Mouse (Mus musculus) liver, embryonic 16.5 days (tissue): ENCODE measurements around the gene Ptprh. TPM values are rescaled to one million over a fixed set of nuclear protein-coding genes. Genes with fewer than 3 reads are reported as not detected.
A peak's percentile ranks its signal among the peaks of the same experiment; 100 is the strongest.

ENCODE experiments used
- ATAC-seq: fragments of 200-750 bp; cut with Nextera tagmentation; 2 replicates; pipeline ENCODE4 v1.8.0; 2017; ENCODE audit warnings: low read depth, mild to moderate bottlenecking, moderate number of reproducible peaks, moderate library complexity
- H3K27ac ChIP-seq: fragments of 300-500 bp; sonication (generic); 2 replicates; pipeline ENCODE4 v1.5.1; 2014; ENCODE audit warnings: mild to moderate bottlenecking, low read length
- H3K27me3 ChIP-seq: fragments of 300-500 bp; sonication (generic); 2 replicates; pipeline ENCODE4 v1.6.1; 2014; ENCODE audit warnings: low read depth, low read length, mixed read lengths; ENCODE audit not compliant: control insufficient read depth, insufficient read depth
- H3K36me3 ChIP-seq: fragments of 300-500 bp; sonication (generic); 2 replicates; pipeline ENCODE4 v1.6.1; 2014; ENCODE audit warnings: mild to moderate bottlenecking; ENCODE audit not compliant: control insufficient read depth, insufficient read depth
- H3K4me1 ChIP-seq: fragments of 300-500 bp; sonication (generic); 2 replicates; pipeline ENCODE4 v1.6.1; 2014; ENCODE audit warnings: low read depth, low read length, mixed read lengths; ENCODE audit not compliant: control insufficient read depth
- H3K4me2 ChIP-seq: fragments of 300-500 bp; sonication (generic); 2 replicates; pipeline ENCODE4 v1.6.1; 2014; ENCODE audit warnings: low read depth, low read length, mixed read lengths
- H3K4me3 ChIP-seq: fragments of 300-500 bp; sonication (generic); 2 replicates; pipeline ENCODE4 v1.5.1; 2014; ENCODE audit warnings: low read depth, mild to moderate bottlenecking, low read length
- H3K9ac ChIP-seq: fragments of 300-500 bp; sonication (generic); 2 replicates; pipeline ENCODE4 v1.6.1; 2014; ENCODE audit warnings: low read depth, low read length
- H3K9me3 ChIP-seq: fragments of 300-500 bp; sonication (generic); replicated peaks from 2 replicates; pipeline ENCODE4 v1.6.1; 2016; ENCODE audit warnings: low read length; ENCODE audit not compliant: control insufficient read depth
- WGBS: fragments of 180-500 bp; shearing (Covaris S2); extraction: QIAGEN DNeasy Blood & Tissue Kit; methylation state at CpG from one replicate; pipeline ENCODE4 v1.1.7; 2014; ENCODE audit not compliant: insufficient replicate concordance; 5-methylcytosine and 5-hydroxymethylcytosine counted together
- polyA plus RNA-seq: library from polyadenylated mRNA; unstranded; fragments of >200 nt; fragmentation: Nextera tagmentation; extraction: Ambion mirVana; gene quantifications from 2 replicates; pipeline ENCODE4 v1.2.1, GENCODE M21; 2015

Ptprh gene
- polyA plus RNA-seq = 0.02 TPM in 1 of 2 replicates, not detected in the other

DNA sequence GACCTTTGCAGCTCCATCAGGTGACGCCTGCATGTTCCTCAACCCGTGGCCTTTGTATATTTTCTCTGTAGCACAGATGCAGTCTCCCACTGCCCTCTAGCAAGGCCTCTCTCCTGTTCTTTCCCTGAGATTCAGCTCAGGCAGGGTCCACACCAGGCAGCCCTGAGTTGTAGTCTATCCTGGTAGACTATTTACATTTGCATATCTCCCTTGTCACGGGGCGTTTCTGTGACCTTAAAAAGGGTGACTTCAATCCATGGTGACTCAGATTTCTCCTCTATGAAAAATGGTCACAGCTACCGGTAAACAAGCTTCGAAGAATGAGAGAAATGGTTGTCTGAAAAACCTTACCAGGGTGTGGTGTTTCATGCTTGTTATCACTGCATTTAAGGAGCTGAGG lies at the start of gene Ptprh:
Gene Ptprh, minus strand, starts transcription at position 169 of the 400 bp plus-strand sequence.
- WGBS = 46% methylated on average over 6 of the region's 6 CpGs
- Histone ChIP-seq H3K9me3 (no peaks in the 10 kb centered on the region), H3K4me1 (no peaks in the 10 kb centered on the region), H3K4me3 (no peak within 1 kb of the TSS), H3K27ac (no peak within 1 kb of the TSS), H3K36me3 (no peaks in the 10 kb centered on the region), H3K27me3 (no peaks in the 10 kb centered on the region), H3K9ac (no peak within 1 kb of the TSS), H3K4me2 (no peak within 1 kb of the TSS)
- no peak for ATAC-seq

GRCm38 (mm10) chr7:4653351-4653750 lies 49.5 kb upstream of the Ptprh start:
- Histone ChIP-seq H3K4me2 (0 out of 2 replicates have a peak overlapping the region, but pooled peaks have one; percentile 19), H3K36me3 (peaks cover 12% of the 10 kb centered on the region), H3K9me3 (no peaks in the 10 kb centered on the region; the same call in 1 of the 2 replicates), H3K4me1 (peaks cover 61% of the 10 kb centered on the region), H3K27ac (peak overlapping the region; percentile 73), H3K4me3 (no peak overlapping the region), H3K27me3 (no peaks in the 10 kb centered on the region), H3K9ac (no peak overlapping the region)
- 36% methylated on average over 5 of the region's 5 CpGs for WGBS
- ATAC-seq = no peak

- H3K9ac ChIP-seq = no peak overlapping the region
- no peak overlapping the region for H3K4me3 ChIP-seq
- H3K27me3 ChIP-seq = no peaks in the 10 kb centered on the region
- H3K27ac ChIP-seq = peak overlapping the region; percentile 42
- no peaks in the 10 kb centered on the region; the same call in 1 of the 2 replicates for H3K9me3 ChIP-seq
- H3K36me3 ChIP-seq = peaks cover 12% of the 10 kb centered on the region
- no peak for ATAC-seq
- no peak overlapping the region for H3K4me2 ChIP-seq
- peaks cover 65% of the 10 kb centered on the region for H3K4me1 ChIP-seq
- WGBS = 53% methylated on average over 5 of the region's 5 CpGs
Observed at GRCm38 (mm10) chr7:4652726-4653125, 48.9 kb upstream of the Ptprh start.

GRCm38 (mm10) chr7:4651581-4651980 lies 47.7 kb upstream of the Ptprh start:
- Histone ChIP-seq H3K9me3 (no peaks in the 10 kb centered on the region; the same call in 1 of the 2 replicates), H3K4me3 (no peak overlapping the region), H3K36me3 (peaks cover 14% of the 10 kb centered on the region), H3K4me1 (peaks cover 62% of the 10 kb centered on the region), H3K27ac (no peak overlapping the region), H3K9ac (no peak overlapping the region), H3K27me3 (no peaks in the 10 kb centered on the region), H3K4me2 (no peak overlapping the region)
- no peak for ATAC-seq
- WGBS = 50% methylated on average over 8 of the region's 8 CpGs

GRCm38 (mm10) chr7:4647992-4648391 lies 44.2 kb upstream of the Ptprh start:
- no peak overlapping the region for H3K4me2 ChIP-seq
- no peak overlapping the region for H3K4me3 ChIP-seq
- no peaks in the 10 kb centered on the region; the same call in 1 of the 2 replicates for H3K9me3 ChIP-seq
- WGBS = 62% methylated on average over 2 of the region's 2 CpGs
- peaks cover 38% of the 10 kb centered on the region for H3K4me1 ChIP-seq
- peak overlapping the region; percentile 26; the same call in 1 of the 2 replicates for H3K27ac ChIP-seq
- H3K9ac ChIP-seq = no peak overlapping the region
- peaks cover 43% of the 10 kb centered on the region for H3K36me3 ChIP-seq
- no peaks in the 10 kb centered on the region for H3K27me3 ChIP-seq
- ATAC-seq = no peak

- Histone ChIP-seq H3K4me2 (no peak overlapping the region), H3K4me1 (peaks cover 32% of the 10 kb centered on the region), H3K9me3 (no peaks in the 10 kb centered on the region; the same call in 1 of the 2 replicates), H3K27ac (0 out of 2 replicates have a peak overlapping the region, but pooled peaks have one; percentile 14), H3K9ac (no peak overlapping the region), H3K27me3 (no peaks in the 10 kb centered on the region), H3K4me3 (no peak overlapping the region), H3K36me3 (peaks cover 47% of the 10 kb centered on the region)
- peak; percentile 60 for ATAC-seq
- 28% methylated on average over 6 of the region's 6 CpGs for WGBS
Observed at GRCm38 (mm10) chr7:4647291-4647690, 43.5 kb upstream of the Ptprh start.

DNA sequence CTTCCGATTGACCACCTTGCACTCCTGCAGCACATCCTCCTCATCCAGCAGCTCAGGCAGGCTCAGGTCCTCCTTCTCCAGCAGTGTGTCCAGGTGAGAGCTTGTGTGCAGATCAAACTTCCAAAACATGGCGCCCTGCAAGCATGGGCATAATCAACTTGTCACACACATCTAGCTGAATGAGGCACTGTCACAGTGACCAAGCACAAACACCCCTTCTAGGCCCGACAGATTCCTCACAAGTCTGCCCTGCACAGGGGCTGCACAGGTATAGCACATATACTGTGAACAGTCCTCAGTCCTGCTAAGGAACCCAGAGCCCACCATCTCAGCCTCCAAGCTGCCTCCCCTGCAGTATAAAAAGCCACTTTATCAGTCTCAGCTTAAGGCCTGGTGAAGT lies 43.0 kb upstream of the Ptprh start:
- ATAC-seq = peak; percentile 24; the same call in 1 of the 2 replicates
- 74% methylated on average over 3 of the region's 3 CpGs for WGBS
- peaks cover 49% of the 10 kb centered on the region for H3K36me3 ChIP-seq

GRCm38 (mm10) chr7:4643225-4643624 lies 39.4 kb upstream of the Ptprh start:
- H3K9ac ChIP-seq = no peak overlapping the region; the same call in 1 of the 2 replicates
- H3K9me3 ChIP-seq = no peaks in the 10 kb centered on the region
- H3K27ac ChIP-seq = no peak overlapping the region
- ATAC-seq = no peak
- peaks cover 20% of the 10 kb centered on the region for H3K4me1 ChIP-seq
- no peak overlapping the region for H3K4me3 ChIP-seq
- no peak overlapping the region for H3K4me2 ChIP-seq
- peaks cover 64% of the 10 kb centered on the region for H3K36me3 ChIP-seq
- 54% methylated on average over 6 of the region's 6 CpGs for WGBS
- H3K27me3 ChIP-seq = no peaks in the 10 kb centered on the region

More for the DNA sequence above, 43.0 kb upstream of the Ptprh start:
- Histone ChIP-seq H3K4me2 (no peak overlapping the region), H3K27me3 (no peaks in the 10 kb centered on the region), H3K9ac (no peak overlapping the region), H3K4me3 (no peak overlapping the region), H3K27ac (no peak overlapping the region), H3K9me3 (no peaks in the 10 kb centered on the region; the same call in 1 of the 2 replicates), H3K4me1 (peaks cover 28% of the 10 kb centered on the region)

DNA sequence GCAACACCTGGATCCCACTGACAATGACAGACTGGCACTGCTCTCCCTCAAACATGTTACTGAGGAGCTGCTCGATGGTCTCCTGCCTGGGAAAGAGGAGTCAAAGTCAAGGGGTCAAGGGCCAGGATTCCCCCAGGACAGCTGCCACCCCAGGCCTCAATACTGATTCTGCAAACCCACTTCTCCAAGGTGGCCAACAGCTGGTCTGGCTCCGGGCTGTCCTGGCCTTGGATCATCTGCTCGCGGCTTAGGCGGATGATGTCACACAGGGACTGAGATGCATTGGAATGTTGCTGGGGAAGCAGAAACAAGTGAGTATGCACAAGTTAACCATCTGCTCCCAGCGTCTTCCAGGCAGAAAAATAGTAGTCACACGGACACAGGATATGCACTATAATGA lies 38.1 kb upstream of the Ptprh start:
- peaks cover 69% of the 10 kb centered on the region for H3K36me3 ChIP-seq
- ATAC-seq = no peak
- no peak overlapping the region for H3K9ac ChIP-seq
- peaks cover 10% of the 10 kb centered on the region for H3K4me1 ChIP-seq
- 88% methylated on average over 7 of the region's 7 CpGs for WGBS
- H3K4me2 ChIP-seq = no peak overlapping the region
- H3K27ac ChIP-seq = no peak overlapping the region
- H3K9me3 ChIP-seq = no peaks in the 10 kb centered on the region
- H3K4me3 ChIP-seq = no peak overlapping the region
- H3K27me3 ChIP-seq = no peaks in the 10 kb centered on the region
